Mouse (Mus musculus): ENCODE measurements around the gene Tgfbr3. TPM values are rescaled to one million over a fixed set of nuclear protein-coding genes. Genes with fewer than 3 reads are reported as not detected.

Tgfbr3 gene
- 2.2 and 3.5 TPM in 2 replicates for polyA plus RNA-seq (2014; fragmentation: Nextera tagmentation; extraction: Ambion mirVana)

- Histone ChIP-seq H3K36me3 (ENCODE audit: control insufficient read depth, insufficient read depth, low read length) (no peaks in the 10 kb centered on the region), H3K4me1 (ENCODE audit: control insufficient read depth, insufficient read depth, low read length) (no peaks in the 10 kb centered on the region; the same call in 1 of the 2 replicates), H3K9ac (ENCODE audit: low read length) (peak within 1 kb of the TSS; percentile 65), H3K9me3 (replicated peaks; ENCODE audit: control insufficient read depth, low read length) (no peaks in the 10 kb centered on the region), H3K27me3 (replicated peaks; ENCODE audit: control insufficient read depth, insufficient read depth, low read length) (peaks cover 49% of the 10 kb centered on the region), H3K4me3 (ENCODE audit: low read depth, low read length) (peak within 1 kb of the TSS; percentile 61), H3K4me2 (ENCODE audit: low read length) (peak within 1 kb of the TSS; percentile 100), H3K27ac (ENCODE audit: low read depth, low read length) (no peak within 1 kb of the TSS)
- ATAC-seq: peak; percentile 90
- under 1% methylated on average over 35 of the region's 54 CpGs for WGBS
- peak; percentile 84 for DNase-seq (ENCODE audit: low spot score)
Observed at GRCm38 (mm10) chr5:107289234-107289764, at the start of gene Tgfbr3. Gene Tgfbr3 (minus strand): TSS chr5:107289629.

- no peaks in the 10 kb centered on the region for H3K27me3 ChIP-seq (replicated peaks; ENCODE audit: control insufficient read depth, insufficient read depth, low read length)
- no peak for DNase-seq (ENCODE audit: low spot score)
- no peak for ATAC-seq
- H3K9me3 ChIP-seq (replicated peaks; ENCODE audit: control insufficient read depth, low read length): no peaks in the 10 kb centered on the region
- no peak within 1 kb of the TSS for H3K4me2 ChIP-seq (ENCODE audit: low read length)
- H3K4me3 ChIP-seq (ENCODE audit: low read depth, low read length): no peak within 1 kb of the TSS
- H3K9ac ChIP-seq (ENCODE audit: low read length): no peak within 1 kb of the TSS
- H3K4me1 ChIP-seq (ENCODE audit: control insufficient read depth, insufficient read depth, low read length): no peaks in the 10 kb centered on the region
- no peaks in the 10 kb centered on the region for H3K36me3 ChIP-seq (ENCODE audit: control insufficient read depth, insufficient read depth, low read length)
- H3K27ac ChIP-seq (ENCODE audit: low read depth, low read length): no peak within 1 kb of the TSS
- 92% methylated on average over 30 of the region's 30 CpGs for WGBS
Observed at GRCm38 (mm10) chr5:107330916-107331421, 41.5 kb upstream of the Tgfbr3 start, which contains the start of gene Brdt. Gene Brdt (plus strand): TSS chr5:107331159.

- WGBS: 14% methylated on average over 1 of the region's 1 CpGs
- H3K9ac ChIP-seq (ENCODE audit: low read length): no peak overlapping the region
- no peaks in the 10 kb centered on the region for H3K9me3 ChIP-seq (replicated peaks; ENCODE audit: control insufficient read depth, low read length)
- H3K4me2 ChIP-seq (ENCODE audit: low read length): no peak overlapping the region
- DNase-seq (ENCODE audit: low spot score) (peak; percentile 75), ATAC-seq (no peak)
- H3K27ac ChIP-seq (ENCODE audit: low read depth, low read length): no peak overlapping the region
- no peaks in the 10 kb centered on the region for H3K27me3 ChIP-seq (replicated peaks; ENCODE audit: control insufficient read depth, insufficient read depth, low read length)
- H3K4me1 ChIP-seq (ENCODE audit: control insufficient read depth, insufficient read depth, low read length): no peaks in the 10 kb centered on the region
- no peaks in the 10 kb centered on the region for H3K36me3 ChIP-seq (ENCODE audit: control insufficient read depth, insufficient read depth, low read length)
- H3K4me3 ChIP-seq (ENCODE audit: low read depth, low read length): no peak overlapping the region
Observed at GRCm38 (mm10) chr5:107320703-107321102, 31.3 kb upstream of the Tgfbr3 start.

GRCm38 (mm10) chr5:107317141-107317540, 27.7 kb upstream of the Tgfbr3 start:
- Histone ChIP-seq H3K27ac (ENCODE audit: low read depth, low read length) (no peak overlapping the region), H3K27me3 (replicated peaks; ENCODE audit: control insufficient read depth, insufficient read depth, low read length) (no peaks in the 10 kb centered on the region), H3K4me3 (ENCODE audit: low read depth, low read length) (no peak overlapping the region), H3K4me1 (ENCODE audit: control insufficient read depth, insufficient read depth, low read length) (no peaks in the 10 kb centered on the region), H3K9ac (ENCODE audit: low read length) (no peak overlapping the region), H3K9me3 (replicated peaks; ENCODE audit: control insufficient read depth, low read length) (no peaks in the 10 kb centered on the region), H3K36me3 (ENCODE audit: control insufficient read depth, insufficient read depth, low read length) (no peaks in the 10 kb centered on the region), H3K4me2 (ENCODE audit: low read length) (no peak overlapping the region)
- DNase-seq (ENCODE audit: low spot score) (no peak), ATAC-seq (no peak)
- WGBS: 93% methylated on average over 7 of the region's 7 CpGs

GRCm38 (mm10) chr5:107307432-107307831, 18.0 kb upstream of the Tgfbr3 start:
- Histone ChIP-seq H3K4me1 (ENCODE audit: control insufficient read depth, insufficient read depth, low read length) (no peaks in the 10 kb centered on the region), H3K9me3 (replicated peaks; ENCODE audit: control insufficient read depth, low read length) (no peaks in the 10 kb centered on the region), H3K36me3 (ENCODE audit: control insufficient read depth, insufficient read depth, low read length) (no peaks in the 10 kb centered on the region), H3K27ac (ENCODE audit: low read depth, low read length) (no peak overlapping the region), H3K9ac (ENCODE audit: low read length) (no peak overlapping the region), H3K4me3 (ENCODE audit: low read depth, low read length) (no peak overlapping the region), H3K27me3 (replicated peaks; ENCODE audit: control insufficient read depth, insufficient read depth, low read length) (no peaks in the 10 kb centered on the region), H3K4me2 (ENCODE audit: low read length) (no peak overlapping the region)
- WGBS: 85% methylated on average over 4 of the region's 4 CpGs
- no peak for ATAC-seq
- no peak for DNase-seq (ENCODE audit: low spot score)

- ATAC-seq (no peak), DNase-seq (ENCODE audit: low spot score) (no peak)
- H3K9ac ChIP-seq (ENCODE audit: low read length): no peak overlapping the region
Observed at GRCm38 (mm10) chr5:107304117-107304825, 14.8 kb upstream of the Tgfbr3 start.

GRCm38 (mm10) chr5:107303350-107303861, 14.0 kb upstream of the Tgfbr3 start:
- Histone ChIP-seq H3K27me3 (replicated peaks; ENCODE audit: control insufficient read depth, insufficient read depth, low read length) (no peaks in the 10 kb centered on the region), H3K36me3 (ENCODE audit: control insufficient read depth, insufficient read depth, low read length) (no peaks in the 10 kb centered on the region), H3K27ac (ENCODE audit: low read depth, low read length) (no peak overlapping the region), H3K9me3 (replicated peaks; ENCODE audit: control insufficient read depth, low read length) (no peaks in the 10 kb centered on the region), H3K4me2 (ENCODE audit: low read length) (no peak overlapping the region), H3K9ac (ENCODE audit: low read length) (no peak overlapping the region), H3K4me3 (ENCODE audit: low read depth, low read length) (no peak overlapping the region), H3K4me1 (ENCODE audit: control insufficient read depth, insufficient read depth, low read length) (no peaks in the 10 kb centered on the region)
- no peak for DNase-seq (ENCODE audit: low spot score)
- ATAC-seq: no peak
- 52% methylated on average over 11 of the region's 11 CpGs for WGBS

More at GRCm38 (mm10) chr5:107304117-107304825, 14.8 kb upstream of the Tgfbr3 start:
- Histone ChIP-seq H3K27me3 (replicated peaks; ENCODE audit: control insufficient read depth, insufficient read depth, low read length) (no peaks in the 10 kb centered on the region), H3K4me1 (ENCODE audit: control insufficient read depth, insufficient read depth, low read length) (no peaks in the 10 kb centered on the region), H3K36me3 (ENCODE audit: control insufficient read depth, insufficient read depth, low read length) (no peaks in the 10 kb centered on the region), H3K27ac (ENCODE audit: low read depth, low read length) (no peak overlapping the region), H3K4me3 (ENCODE audit: low read depth, low read length) (no peak overlapping the region), H3K4me2 (ENCODE audit: low read length) (no peak overlapping the region), H3K9me3 (replicated peaks; ENCODE audit: control insufficient read depth, low read length) (no peaks in the 10 kb centered on the region)
- WGBS: 83% methylated on average over 13 of the region's 13 CpGs

- no peak overlapping the region for H3K27ac ChIP-seq (ENCODE audit: low read depth, low read length)
- H3K4me1 ChIP-seq (ENCODE audit: control insufficient read depth, insufficient read depth, low read length): peaks cover 7% of the 10 kb centered on the region
- DNase-seq (ENCODE audit: low spot score): no peak
- no peaks in the 10 kb centered on the region for H3K36me3 ChIP-seq (ENCODE audit: control insufficient read depth, insufficient read depth, low read length)
- no peak overlapping the region for H3K9ac ChIP-seq (ENCODE audit: low read length)
- no peaks in the 10 kb centered on the region for H3K9me3 ChIP-seq (replicated peaks; ENCODE audit: control insufficient read depth, low read length)
- H3K4me3 ChIP-seq (ENCODE audit: low read depth, low read length): no peak overlapping the region
- no peaks in the 10 kb centered on the region for H3K27me3 ChIP-seq (replicated peaks; ENCODE audit: control insufficient read depth, insufficient read depth, low read length)
- 84% methylated on average over 11 of the region's 11 CpGs for WGBS
- no peak for ATAC-seq
- H3K4me2 ChIP-seq (ENCODE audit: low read length): no peak overlapping the region
Observed at GRCm38 (mm10) chr5:107298854-107299253, 9.4 kb upstream of the Tgfbr3 start.

Data from forebrain, embryonic 14.5 days (tissue).